Mouse (Mus musculus) natural killer cell, adult 2 months (primary cell): ENCODE results near the gene Kbtbd12.

ENCODE experiments used
- DNase-seq, 2 experiments: peaks; one replicate each; pipeline ENCODE4 v3.0.0; 2022; ENCODE audit warnings: low spot score in 2 of 2

The Kbtbd12 gene

GRCm38 (mm10) chr6:88549137-88549814, 88.5 kb downstream of the Kbtbd12 start:
- peak; percentile 24 to 53 for DNase-seq

GRCm38 (mm10) chr6:88548405-88549049, 89.2 kb downstream of the Kbtbd12 start:
- no peak for DNase-seq

GRCm38 (mm10) chr6:88545397-88545790, 92.4 kb downstream of the Kbtbd12 start:
- no peak for DNase-seq

- DNase-seq = no peak
Measured at GRCm38 (mm10) chr6:88544644-88545396, 92.9 kb downstream of the Kbtbd12 start.

GRCm38 (mm10) chr6:88544241-88544640, 93.5 kb downstream of the Kbtbd12 start:
- DNase-seq = no peak

- DNase-seq = no peak
Measured at GRCm38 (mm10) chr6:88540093-88540755, 97.5 kb downstream of the Kbtbd12 start.

GRCm38 (mm10) chr6:88530306-88530705, 107.4 kb downstream of the Kbtbd12 start:
- no peak for DNase-seq

- no peak for DNase-seq
Measured at GRCm38 (mm10) chr6:88524056-88524455, 113.7 kb downstream of the Kbtbd12 start.

GRCm38 (mm10) chr6:88523451-88523850, 114.3 kb downstream of the Kbtbd12 start:
- DNase-seq = no peak

- DNase-seq = no peak
Measured at GRCm38 (mm10) chr6:88523043-88523442, 114.7 kb downstream of the Kbtbd12 start.

GRCm38 (mm10) chr6:88522606-88523005, 115.1 kb downstream of the Kbtbd12 start:
- no peak for DNase-seq

- DNase-seq = no peak
Measured at GRCm38 (mm10) chr6:88521821-88522220, 115.9 kb downstream of the Kbtbd12 start.

- DNase-seq = peak; percentile 93
Measured at GRCm38 (mm10) chr6:88518404-88519263, 119.1 kb downstream of the Kbtbd12 start, which contains the start of gene Sec61a1. Gene Sec61a1 (minus strand): TSS chr6:88518905.

- DNase-seq = no peak
Measured at GRCm38 (mm10) chr6:88517701-88518403, 119.9 kb downstream of the Kbtbd12 start.

- no peak for DNase-seq
Measured at GRCm38 (mm10) chr6:88516667-88517066, 121.1 kb downstream of the Kbtbd12 start.

GRCm38 (mm10) chr6:88515971-88516370, 121.8 kb downstream of the Kbtbd12 start:
- DNase-seq = no peak

- DNase-seq = no peak
Measured at GRCm38 (mm10) chr6:88514546-88514945, 123.2 kb downstream of the Kbtbd12 start.

- DNase-seq = no peak
Measured at GRCm38 (mm10) chr6:88513984-88514383, 123.8 kb downstream of the Kbtbd12 start.

GRCm38 (mm10) chr6:88503044-88503443, 134.7 kb downstream of the Kbtbd12 start:
- DNase-seq = no peak
